Mouse (Mus musculus): Measurements from ENCODE around the gene Eml1. TPM values are rescaled to one million over a fixed set of nuclear protein-coding genes. Genes with fewer than 3 reads are reported as not detected.

The Eml1 gene
- polyA plus RNA-seq, 1 experiment, result 76.5 TPM

DNA sequence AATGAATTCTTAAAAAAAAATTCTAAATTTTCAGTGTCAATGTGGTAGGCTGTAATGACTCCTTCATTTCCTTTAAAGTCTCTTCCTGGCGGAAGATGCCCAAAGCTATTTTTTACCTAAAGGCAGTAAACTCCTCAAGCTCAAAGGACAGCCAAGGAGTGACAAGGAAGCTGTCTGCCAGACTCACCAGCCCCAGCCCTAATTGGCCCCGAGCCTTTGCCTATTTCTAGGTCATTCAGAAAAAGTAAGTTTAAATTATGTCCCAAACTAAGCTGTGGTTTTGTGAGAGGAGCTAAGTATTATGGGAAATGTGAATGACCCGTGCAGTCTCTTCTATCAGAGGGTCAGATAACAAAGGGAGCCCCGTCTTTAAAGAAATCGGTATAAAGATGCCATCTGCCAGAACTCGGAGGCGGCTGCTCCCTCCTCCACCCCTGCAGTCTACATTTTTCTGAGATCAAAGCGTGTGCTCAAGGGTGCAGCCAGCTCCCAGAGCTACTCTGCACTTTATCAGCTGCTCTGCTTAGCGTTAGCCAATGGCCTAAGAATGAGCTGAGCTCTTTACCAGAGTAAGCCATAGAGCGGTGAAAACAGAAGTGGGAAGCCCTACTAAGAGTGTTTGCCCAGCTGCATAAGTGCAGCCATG, 175.9 kb downstream of the Eml1 start:
- Histone ChIP-seq H3K4me1 (ENCODE audit: control insufficient read depth, insufficient read depth, low read length) (peaks cover 11% of the 10 kb centered on the region), H3K4me3 (ENCODE audit: insufficient read depth, low read length) (no peak overlapping the region), H3K27ac (ENCODE audit: insufficient read depth, low read length) (no peak overlapping the region)
- no peak for TF ChIP-seq CTCF (IDR thresholded peaks at IDR 0.05; ENCODE audit: extremely low read depth, insufficient read depth, low read length)

DNA sequence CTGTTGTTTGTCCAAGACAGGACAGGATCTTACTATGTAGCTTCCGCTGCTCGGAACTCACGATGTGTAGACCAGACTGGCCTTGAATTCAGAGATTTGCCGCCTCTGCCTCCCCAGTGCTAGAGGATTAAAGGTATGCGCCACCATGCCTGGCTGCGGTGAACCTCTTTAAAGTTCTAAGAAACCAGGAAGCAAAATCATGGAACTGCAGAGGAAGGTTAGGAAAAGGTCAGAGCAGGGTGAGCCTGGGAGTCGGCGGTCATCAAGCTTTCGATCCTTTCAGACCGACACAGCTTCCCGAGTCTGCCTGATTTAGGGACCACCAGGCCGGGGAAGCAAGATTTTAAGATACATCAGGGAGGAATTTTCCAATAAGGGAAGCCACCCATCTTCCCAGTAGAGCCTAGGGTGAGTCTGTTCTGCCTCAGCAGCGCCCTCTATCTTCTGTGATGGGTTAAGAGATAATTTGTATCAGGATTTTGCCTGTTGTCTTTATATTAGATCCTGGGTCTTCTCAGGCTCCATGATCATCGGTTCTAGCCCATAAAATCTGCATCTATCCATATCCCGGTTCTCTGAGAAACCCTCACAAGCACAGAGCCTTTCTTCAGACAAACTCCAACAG, 176.6 kb downstream of the Eml1 start:
- H3K4me3 ChIP-seq (ENCODE audit: insufficient read depth, low read length), result no peak overlapping the region
- TF ChIP-seq POLR2A (IDR thresholded peaks at IDR 0.05; ENCODE audit: extremely low read depth, insufficient read depth, low read length) (no peak), CTCF (IDR thresholded peaks at IDR 0.05; ENCODE audit: extremely low read depth, insufficient read depth, low read length) (peak; percentile 25; the same call in 1 of the 2 replicates)
- peaks cover 11% of the 10 kb centered on the region for H3K4me1 ChIP-seq (ENCODE audit: control insufficient read depth, insufficient read depth, low read length)
- no peak overlapping the region for H3K27ac ChIP-seq (ENCODE audit: insufficient read depth, low read length)

DNA sequence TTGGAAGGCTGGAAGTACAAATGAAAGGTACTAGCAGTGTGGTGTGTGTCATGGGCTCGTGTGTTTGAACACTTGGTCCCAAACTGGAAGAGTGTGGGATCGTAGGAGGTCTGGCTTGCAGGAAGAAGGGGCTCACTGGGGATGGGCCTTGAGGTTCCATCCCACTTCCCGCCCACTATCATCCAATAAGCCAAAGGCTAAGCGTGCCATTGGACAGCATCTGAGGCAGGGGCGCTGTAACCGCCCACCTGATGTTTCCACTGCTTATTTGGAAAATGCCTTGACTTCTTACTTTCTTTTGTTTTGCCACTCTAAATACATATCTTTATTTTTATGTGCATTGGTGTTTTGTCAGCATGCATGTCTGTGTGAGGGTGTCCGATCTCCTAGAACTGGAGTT, 181.0 kb downstream of the Eml1 start:
- peaks cover 5% of the 10 kb centered on the region for H3K4me1 ChIP-seq (ENCODE audit: control insufficient read depth, insufficient read depth, low read length)
- H3K27ac ChIP-seq (ENCODE audit: insufficient read depth, low read length), result no peak overlapping the region
- no peak overlapping the region for H3K4me3 ChIP-seq (ENCODE audit: insufficient read depth, low read length)
- TF ChIP-seq CTCF (IDR thresholded peaks at IDR 0.05; ENCODE audit: extremely low read depth, insufficient read depth, low read length) (no peak), POLR2A (IDR thresholded peaks at IDR 0.05; ENCODE audit: extremely low read depth, insufficient read depth, low read length) (no peak)

DNA sequence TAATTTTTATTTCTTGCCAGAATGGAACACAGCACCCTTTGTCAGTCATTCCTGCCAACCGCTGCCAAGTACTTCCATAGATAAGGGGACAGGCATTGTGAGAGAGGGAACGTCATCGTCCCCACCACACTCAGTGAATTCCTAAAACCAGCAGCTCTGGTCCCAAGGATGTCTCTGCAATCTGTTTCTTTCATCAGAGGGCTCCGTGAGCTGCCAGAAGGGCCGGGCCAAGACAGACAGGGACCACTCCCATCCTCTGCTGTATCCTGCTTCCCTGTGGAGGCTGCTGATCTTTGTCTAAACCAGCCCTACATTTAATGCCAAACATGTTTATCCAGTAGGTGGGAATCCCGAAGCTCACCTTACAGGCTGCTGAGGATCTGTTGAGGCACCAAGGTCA, 182.3 kb downstream of the Eml1 start:
- Histone ChIP-seq H3K4me1 (ENCODE audit: control insufficient read depth, insufficient read depth, low read length) (peaks cover 5% of the 10 kb centered on the region), H3K4me3 (ENCODE audit: insufficient read depth, low read length) (no peak overlapping the region), H3K27ac (ENCODE audit: insufficient read depth, low read length) (no peak overlapping the region)
- TF ChIP-seq POLR2A (IDR thresholded peaks at IDR 0.05; ENCODE audit: extremely low read depth, insufficient read depth, low read length) (no peak), CTCF (IDR thresholded peaks at IDR 0.05; ENCODE audit: extremely low read depth, insufficient read depth, low read length) (no peak)

DNA sequence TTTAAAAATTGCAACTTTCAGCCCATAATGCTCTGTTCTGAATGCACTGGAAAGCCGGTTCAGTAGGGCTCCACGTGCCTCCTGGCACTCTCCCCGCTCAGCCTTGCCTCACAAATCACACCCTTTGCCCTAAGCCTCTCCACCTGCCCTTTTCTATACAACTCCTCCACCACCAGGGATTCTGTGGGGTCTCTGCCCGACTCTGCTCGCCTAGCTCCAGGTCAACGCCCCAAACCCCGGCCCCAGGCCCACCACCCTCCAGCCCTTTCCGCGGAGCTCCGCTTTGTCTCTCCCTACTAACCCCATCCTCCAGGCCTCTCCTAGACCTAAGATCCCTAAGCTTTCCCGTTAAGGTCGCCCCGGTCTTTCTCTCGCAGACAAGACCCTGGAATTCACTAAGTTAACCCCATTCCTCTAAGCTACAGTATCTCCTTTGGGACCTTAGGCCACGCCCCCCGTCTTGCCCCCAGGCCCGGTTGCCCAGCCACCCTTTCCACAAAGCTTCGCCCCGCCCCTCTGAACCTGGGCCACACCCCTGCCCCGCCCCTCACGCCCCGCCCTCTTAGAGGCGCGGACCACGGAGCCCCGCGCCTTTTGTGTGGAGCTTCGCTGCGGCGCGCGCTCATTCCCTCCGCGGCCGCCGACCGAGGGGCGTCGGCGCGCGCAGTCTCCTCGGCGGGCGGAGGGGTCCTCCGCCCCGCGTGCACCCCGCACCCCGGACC, 183.5 kb downstream of the Eml1 start, which contains the start of gene Evl:
TSS of gene Evl (plus strand) at position 601 of the 722 bp plus-strand sequence.
- TF ChIP-seq CTCF (IDR thresholded peaks at IDR 0.05; ENCODE audit: extremely low read depth, insufficient read depth, low read length), result no peak
- TF ChIP-seq POLR2A (IDR thresholded peaks at IDR 0.05; ENCODE audit: extremely low read depth, insufficient read depth, low read length), result peak; percentile 53
- Histone ChIP-seq H3K4me3 (ENCODE audit: insufficient read depth, low read length) (peak within 1 kb of the TSS; percentile 98), H3K27ac (ENCODE audit: insufficient read depth, low read length) (peak within 1 kb of the TSS; percentile 2; the same call in 1 of the 2 replicates), H3K4me1 (ENCODE audit: control insufficient read depth, insufficient read depth, low read length) (peaks cover 8% of the 10 kb centered on the region)

DNA sequence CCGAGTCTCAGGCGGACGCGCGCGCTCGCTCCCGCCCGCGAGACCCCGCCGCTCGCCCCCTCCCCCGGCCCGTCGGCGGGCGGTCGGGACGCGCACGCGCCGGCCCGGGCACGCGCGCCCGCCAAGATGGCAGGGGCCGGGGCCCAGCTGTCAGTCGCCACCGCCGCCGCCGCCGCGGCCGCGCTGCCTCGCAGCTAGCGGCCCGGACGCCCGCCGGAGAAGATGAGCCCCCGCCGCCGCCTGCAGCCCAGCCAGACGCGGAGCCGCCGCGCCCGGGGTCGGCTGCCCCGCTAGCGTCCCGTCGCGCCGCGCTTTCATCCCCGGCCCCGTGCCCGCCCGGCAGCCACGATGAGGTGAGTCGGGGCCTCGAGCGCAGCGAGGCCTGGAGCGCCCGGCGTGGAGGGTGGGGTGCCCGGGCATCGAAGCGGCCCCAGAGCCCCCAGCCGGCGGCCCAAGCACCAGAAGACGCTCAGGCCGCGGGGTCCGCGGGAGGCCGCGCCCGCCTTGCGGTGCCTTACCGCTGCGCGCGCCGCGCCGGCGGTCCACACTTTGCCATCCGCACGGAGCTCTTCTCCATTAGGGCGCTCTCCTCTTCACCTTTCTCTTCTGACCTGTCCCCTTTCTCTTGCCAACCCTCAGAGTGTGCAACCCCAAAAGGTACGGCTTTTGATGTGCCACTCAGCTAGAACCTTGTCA, 184.3 kb downstream of the Eml1 start:
- peak overlapping the region; percentile 98 for H3K4me3 ChIP-seq (ENCODE audit: insufficient read depth, low read length)

DNA sequence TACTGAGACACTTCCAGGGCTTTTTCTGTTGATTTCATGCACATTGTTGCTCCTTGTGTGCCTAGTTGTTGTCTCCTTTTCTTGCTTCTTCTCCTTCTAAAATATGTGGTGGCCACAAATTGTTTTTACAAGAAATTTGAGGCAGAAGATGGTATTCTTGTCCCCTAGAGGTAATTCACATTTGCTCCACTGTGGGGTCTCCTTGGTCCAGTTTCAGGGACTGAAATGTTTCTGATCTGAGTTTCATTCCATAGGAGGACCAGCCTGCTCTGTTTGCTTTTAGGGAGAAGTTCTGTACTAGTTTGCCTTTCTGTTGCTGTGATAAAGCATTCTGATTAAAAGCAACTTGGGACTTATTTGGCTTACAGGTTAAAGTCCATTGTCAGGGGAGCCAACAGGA, 187.4 kb downstream of the Eml1 start:
- H3K27ac ChIP-seq (ENCODE audit: insufficient read depth, low read length), result no peak overlapping the region
- peaks cover 10% of the 10 kb centered on the region for H3K4me1 ChIP-seq (ENCODE audit: control insufficient read depth, insufficient read depth, low read length)
- H3K4me3 ChIP-seq (ENCODE audit: insufficient read depth, low read length), result no peak overlapping the region
- TF ChIP-seq CTCF (IDR thresholded peaks at IDR 0.05; ENCODE audit: extremely low read depth, insufficient read depth, low read length), result no peak
- no peak for TF ChIP-seq POLR2A (IDR thresholded peaks at IDR 0.05; ENCODE audit: extremely low read depth, insufficient read depth, low read length)

More for the DNA sequence above, 184.3 kb downstream of the Eml1 start:
- TF ChIP-seq POLR2A (IDR thresholded peaks at IDR 0.05; ENCODE audit: extremely low read depth, insufficient read depth, low read length), result no peak
- TF ChIP-seq CTCF (IDR thresholded peaks at IDR 0.05; ENCODE audit: extremely low read depth, insufficient read depth, low read length), result no peak
- H3K4me1 ChIP-seq (ENCODE audit: control insufficient read depth, insufficient read depth, low read length), result peaks cover 10% of the 10 kb centered on the region
- peak overlapping the region; percentile 2; the same call in 1 of the 2 replicates for H3K27ac ChIP-seq (ENCODE audit: insufficient read depth, low read length)

DNA sequence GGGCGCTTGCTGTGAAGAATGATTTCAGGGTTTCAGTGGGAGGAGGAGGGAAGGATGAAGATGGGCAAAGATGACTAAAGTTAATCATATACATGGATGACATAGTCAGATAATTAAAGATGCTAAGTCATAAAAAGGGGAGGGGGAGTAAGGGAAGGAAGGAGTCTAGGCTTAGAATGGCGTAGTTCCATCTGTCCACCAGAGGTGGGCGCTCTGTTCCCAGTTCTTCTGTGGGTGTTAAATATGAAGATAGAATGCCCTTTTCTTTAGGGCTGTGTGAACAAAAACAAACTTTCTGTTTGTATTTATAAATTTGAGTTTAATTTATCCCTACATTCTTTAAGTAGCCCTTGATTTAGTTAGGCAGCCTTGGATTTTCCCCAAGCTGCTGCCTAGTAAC, 192.5 kb downstream of the Eml1 start:
- Histone ChIP-seq H3K27ac (ENCODE audit: insufficient read depth, low read length) (no peak overlapping the region), H3K4me1 (ENCODE audit: control insufficient read depth, insufficient read depth, low read length) (0 out of 2 replicates have a peak, but pooled peaks cover 4% of the 10 kb centered on the region), H3K4me3 (ENCODE audit: insufficient read depth, low read length) (no peak overlapping the region)
- TF ChIP-seq POLR2A (IDR thresholded peaks at IDR 0.05; ENCODE audit: extremely low read depth, insufficient read depth, low read length) (no peak), CTCF (IDR thresholded peaks at IDR 0.05; ENCODE audit: extremely low read depth, insufficient read depth, low read length) (peak; percentile 63)

DNA sequence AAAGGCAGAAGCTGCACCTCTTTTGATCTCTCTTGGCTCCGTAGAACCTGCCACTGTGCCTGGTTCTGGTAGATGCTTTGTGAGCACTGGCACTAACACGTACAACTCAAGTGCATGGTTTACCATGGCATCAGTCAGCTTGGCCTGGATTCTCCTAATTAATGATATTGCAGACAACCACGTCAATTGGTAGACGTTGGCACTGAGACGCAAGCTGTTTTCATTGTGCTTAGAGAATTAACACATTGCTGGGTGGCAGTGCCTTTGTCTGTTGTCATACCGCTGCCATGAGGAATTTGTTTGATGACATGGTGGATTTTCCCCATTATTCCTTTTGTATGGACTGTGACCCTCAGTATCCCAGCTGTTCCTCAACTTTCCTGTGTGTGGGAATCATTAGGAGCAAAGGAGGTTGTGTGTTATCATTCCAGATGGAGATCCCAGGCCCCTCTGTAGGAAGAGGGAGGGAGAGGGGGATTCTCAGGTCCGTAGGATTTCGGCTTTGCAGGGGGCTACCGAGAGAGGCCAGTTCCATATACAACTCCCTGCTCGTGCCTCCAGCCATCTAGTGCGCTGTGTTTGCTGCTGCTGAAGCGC, 194.3 kb downstream of the Eml1 start:
- no peak overlapping the region for H3K27ac ChIP-seq (ENCODE audit: insufficient read depth, low read length)
- TF ChIP-seq POLR2A (IDR thresholded peaks at IDR 0.05; ENCODE audit: extremely low read depth, insufficient read depth, low read length), result no peak
- no peak for TF ChIP-seq CTCF (IDR thresholded peaks at IDR 0.05; ENCODE audit: extremely low read depth, insufficient read depth, low read length)
- H3K4me1 ChIP-seq (ENCODE audit: control insufficient read depth, insufficient read depth, low read length), result no peaks in the 10 kb centered on the region
- no peak overlapping the region for H3K4me3 ChIP-seq (ENCODE audit: insufficient read depth, low read length)

All from cortical plate, adult 2 months (tissue).